Mouse (Mus musculus) c-Kit-positive CD71-negative TER-119-negative erythroid progenitor cells, embryonic 14.5 days (primary cell): ENCODE measurements around the gene B4gat1.
"Not testable (repeated sequence)": the region's sequence is repeated elsewhere in the genome, so short reads cannot be mapped to it uniquely, and the experiment has no call there.

Source experiments
- DNase-seq: peaks from one replicate; pipeline ENCODE4 v3.0.0-alpha.2; 2013; ENCODE audit warnings: low read depth

B4gat1 gene

DNA sequence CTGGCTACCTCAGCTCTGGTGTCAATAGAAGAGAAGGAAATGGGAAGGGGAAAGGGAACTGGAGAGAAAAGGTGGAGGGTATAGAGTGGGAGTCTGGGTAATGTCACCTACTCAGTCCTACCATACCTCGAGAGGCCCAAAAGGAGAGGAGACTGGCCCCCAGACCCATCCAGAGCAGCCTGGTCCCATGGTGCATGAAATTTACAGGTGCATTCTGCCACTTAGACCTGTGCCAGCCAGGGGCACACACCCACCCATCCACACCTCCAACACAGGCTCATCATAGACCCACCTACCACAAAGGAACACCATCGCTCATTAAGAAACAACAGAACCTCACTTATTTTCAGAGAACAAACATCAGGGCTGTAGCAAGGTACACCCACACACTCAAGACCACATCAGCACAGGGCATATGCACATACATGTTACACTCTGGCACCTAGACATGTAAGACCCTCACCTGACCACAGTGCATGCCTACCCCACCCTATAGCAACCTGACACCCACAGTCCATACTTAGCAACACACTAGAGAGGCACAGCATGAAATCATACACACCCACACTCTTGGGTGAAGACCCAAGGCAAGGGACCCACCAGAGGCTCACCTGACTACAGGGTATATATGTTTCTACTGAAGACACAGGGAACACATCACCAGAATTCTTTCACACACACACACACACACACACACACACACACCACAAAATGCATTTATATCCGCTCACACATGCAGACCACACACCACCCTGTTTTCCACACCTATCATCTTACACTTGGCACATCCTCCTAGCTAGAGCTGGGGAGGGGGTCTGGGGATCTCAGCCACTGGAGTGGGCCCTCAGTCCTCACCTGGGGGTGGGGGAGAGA is 45.6 kb downstream of the B4gat1 start:
- no peak for DNase-seq

DNA sequence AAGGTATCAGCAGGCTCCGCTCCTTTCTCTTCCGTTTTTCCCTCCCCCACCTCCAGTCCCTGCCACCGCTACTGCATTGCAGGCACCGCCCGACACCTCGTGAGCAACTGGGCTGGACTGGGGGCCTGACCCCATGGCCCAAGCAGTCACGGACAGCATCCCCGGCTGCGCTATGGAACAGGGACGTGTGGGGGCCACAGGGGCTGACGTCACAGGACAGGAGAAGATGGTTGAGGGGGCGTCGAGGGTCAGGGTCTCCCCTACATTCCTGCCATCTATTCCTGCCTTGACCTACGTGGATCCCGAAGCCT is 46.2 kb downstream of the B4gat1 start:
- no peak for DNase-seq

GRCm38 (mm10) chr19:5085145-5085863 is 46.7 kb downstream of the B4gat1 start, which contains the start of gene Tmem151a:
TSS of gene Tmem151a (minus strand) at chr19:5085531.
- no peak for DNase-seq

- DNase-seq, result not testable (repeated sequence)
Observed at GRCm38 (mm10) chr19:5086533-5086932, 47.9 kb downstream of the B4gat1 start.

GRCm38 (mm10) chr19:5087884-5088728 is 49.5 kb downstream of the B4gat1 start, which contains the start of gene Yif1a:
TSS of gene Yif1a (plus strand) at chr19:5088538.
- peak; percentile 98 for DNase-seq

- DNase-seq, result no peak
Observed at GRCm38 (mm10) chr19:5089324-5089723, 50.7 kb downstream of the B4gat1 start.
